8 mouse cellular contexts compared by ENCODE assay signal in the genomic region with DNA sequence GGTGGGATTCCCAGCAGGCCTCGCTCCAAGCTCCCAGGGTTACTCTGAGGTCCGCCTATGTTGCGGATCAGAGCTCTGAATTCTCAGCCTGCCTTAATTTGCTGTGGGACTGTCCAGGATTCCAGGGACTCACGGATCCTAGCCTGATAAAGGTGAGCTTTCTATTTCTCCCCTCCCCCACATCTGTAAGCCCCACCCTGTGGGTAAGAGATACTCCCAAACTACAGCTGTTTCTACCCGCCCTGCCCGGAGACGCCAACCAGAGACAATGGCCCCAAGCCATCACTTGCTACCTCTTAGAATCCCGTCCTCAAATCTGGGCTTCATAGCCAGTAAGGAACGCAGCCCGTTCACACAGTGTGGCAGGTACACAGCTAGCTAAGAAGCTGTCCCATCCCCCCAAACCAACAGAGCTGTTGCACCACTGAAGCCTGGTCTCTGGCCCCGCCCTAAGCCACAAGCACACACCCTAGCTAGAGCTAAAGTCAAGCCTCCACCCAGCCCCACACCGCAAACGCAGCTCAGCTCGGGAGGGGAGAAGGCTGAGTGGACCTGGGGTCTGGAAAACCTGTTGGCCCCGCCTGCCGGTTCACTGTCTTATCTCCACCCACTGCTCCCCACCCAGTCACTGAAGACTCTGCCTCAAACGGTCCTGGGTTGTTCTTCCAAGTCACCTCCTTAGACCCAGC. TPM values are rescaled to one million over a fixed set of nuclear protein-coding genes. Genes with fewer than 3 reads are reported as not detected.
DNase-seq lines count a peak whose midpoint lies in the region; ATAC-seq lines count a peak whose summit lies in the region.

No protein-coding gene starts in this region.

- 0 out of 2 replicates have a peak, but pooled peaks have one; percentile 5 for ATAC-seq in hindbrain, embryonic 16.5 days
- peak; percentile 98 for ATAC-seq in megakaryocyte, adult 5-6 weeks (ENCODE audit: poor library complexity, severe bottlenecking)

- H3K27me3 ChIP-seq in hindbrain, embryonic 16.5 days (replicated peaks; ENCODE audit: control insufficient read depth, insufficient read depth, low read length): no peaks in the 10 kb centered on the region
- no peaks in the 10 kb centered on the region for H3K27me3 ChIP-seq in splenic B cell, adult 2 months (ENCODE audit: control insufficient read depth, insufficient read depth, low read length, poor library complexity, severe bottlenecking)

- H3K9ac ChIP-seq in hindbrain, embryonic 16.5 days (ENCODE audit: low read depth, low read length): 0 out of 2 replicates have a peak overlapping the region, but pooled peaks have one; percentile 3

- H3K27ac ChIP-seq in hindbrain, embryonic 16.5 days (ENCODE audit: low read depth, low read length): no peak overlapping the region

- no peak overlapping the region for H3K4me3 ChIP-seq in hindbrain, embryonic 16.5 days (ENCODE audit: low read length)

- H3K9me3 ChIP-seq in hindbrain, embryonic 16.5 days (ENCODE audit: control insufficient read depth, low read length): no peaks in the 10 kb centered on the region

- DNase-seq in adrenal gland, postnatal 10 days: peak; percentile 19
- DNase-seq in adrenal gland, adult 8-10 months: no peak
- DNase-seq in R1 (ENCODE audit: low read depth, low spot score): peak; percentile 91
- peak; percentile 57 for DNase-seq in splenic B cell, adult 2 months (ENCODE audit: low read depth, low spot score)
- no peak for DNase-seq in layer of hippocampus, postnatal 36 days
- no peak for DNase-seq in gastrocnemius, postnatal 10 days

- H3K36me3 ChIP-seq in hindbrain, embryonic 16.5 days (ENCODE audit: control insufficient read depth, insufficient read depth, low read length): no peaks in the 10 kb centered on the region
- H3K36me3 ChIP-seq in splenic B cell, adult 2 months (ENCODE audit: control insufficient read depth, insufficient read depth, low read length, poor library complexity, severe bottlenecking): no peaks in the 10 kb centered on the region

- peak overlapping the region; percentile 22; the same call in 1 of the 2 replicates for H3K4me2 ChIP-seq in hindbrain, embryonic 16.5 days (ENCODE audit: low read length)

- H3K4me1 ChIP-seq in hindbrain, embryonic 16.5 days (ENCODE audit: control insufficient read depth, insufficient read depth, low read depth, low read length): peaks cover 47% of the 10 kb centered on the region

- 25% methylated on average over 15 of the region's 17 CpGs for WGBS in hindbrain, embryonic 16.5 days

RNA-seq across cellular contexts. Expression of a gene that starts 23.9 kb away (rescaled TPM):
- 1 to 10 TPM; 2.3 to 3.6 TPM for total RNA-seq in adrenal gland, postnatal 10 days (2021)
- total RNA-seq in adrenal gland, adult 8-10 months (2022): 1 to 10 TPM in 3 of 4 experiments, under 1 TPM in 1; 0.90 to 3.5 (median 1.7) TPM
- 19.8 and 28.7 TPM in 2 replicates for polyA plus RNA-seq in hindbrain, embryonic 16.5 days (2015; fragmentation: Nextera tagmentation; extraction: Ambion mirVana)
- 30.1 and 31.6 TPM in 2 replicates for total RNA-seq in megakaryocyte, adult 5-6 weeks (2015)
- total RNA-seq in megakaryocyte, adult 5-6 weeks (2017): 5.2 and 6.1 TPM in 2 replicates
- total RNA-seq in layer of hippocampus, postnatal 36 days (2021): 1 to 10 TPM; 9.4 to 9.6 TPM
- total RNA-seq in gastrocnemius, postnatal 10 days (2021): under 1 TPM; 0.16 to 0.77 TPM

Comparison
In these comparisons a context has a peak if more than half of its experiments do, and no peak if none do; other contexts are left out.
1. DNase-seq: peak in adrenal gland, postnatal 10 days (single experiment), R1 (single experiment) and splenic B cell, adult 2 months (single experiment); none in adrenal gland, adult 8-10 months (single experiment), layer of hippocampus, postnatal 36 days (0 of 2) and gastrocnemius, postnatal 10 days (single experiment).